Mouse (Mus musculus): ENCODE results near the gene Abcc4. TPM values are rescaled to one million over a fixed set of nuclear protein-coding genes. Genes with fewer than 3 reads are reported as not detected.
"Not testable (repeated sequence)": the region's sequence is repeated elsewhere in the genome, so short reads cannot be mapped to it uniquely, and the experiment has no call there.

Gene Abcc4
- total and polyA plus RNA-seq, 3 experiments: 10.4 to 28.7 (median 26.5) TPM

DNA sequence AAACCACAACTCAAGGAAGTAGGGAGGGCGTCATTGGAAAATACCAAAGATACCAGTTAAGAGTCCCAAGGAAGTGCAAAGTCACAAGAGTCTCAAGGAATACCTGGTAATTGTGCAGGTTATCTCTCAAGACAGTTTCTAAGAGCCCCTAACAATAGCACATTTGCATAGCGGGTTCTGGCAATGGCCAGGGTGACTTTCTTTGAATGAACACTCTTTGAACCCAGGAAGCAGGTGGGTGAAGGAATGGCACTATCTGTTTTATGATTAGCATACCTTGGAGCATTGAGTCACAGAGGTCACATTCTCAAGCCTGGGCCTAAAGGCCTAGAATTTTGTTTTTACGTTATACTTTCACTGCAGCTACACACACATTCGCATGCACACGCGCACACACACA, 33.1 kb downstream of the Abcc4 start:
- H3K27me3 ChIP-seq (replicated peaks); DNase-seq (ENCODE audit: extremely low read depth); in situ Hi-C loops (cut with MboI; ENCODE audit: low pct_ligation_motif_present, low pct_unique_long_range_greater_than_20kb, low sequenced_read_pairs); H3K9ac ChIP-seq (ENCODE audit: insufficient read depth, low read depth); H3K9me3 ChIP-seq (replicated peaks; ENCODE audit: low read length); dilution Hi-C loops (cut with MboI; ENCODE audit: extremely low pct_ligation_motif_present, extremely low pct_unique_long_range_greater_than_20kb, low sequenced_read_pairs); H3K4me3 ChIP-seq (replicated peaks in 1 of 3; ENCODE audit: low read depth in 2 of 3, low read length in 2 of 3, poor library complexity in 1 of 3): not testable (repeated sequence)
- Histone ChIP-seq H3K4me2 (ENCODE audit: insufficient read depth, low read depth, poor library complexity, severe bottlenecking) (0 out of 2 replicates have a peak overlapping the region, but pooled peaks have one; percentile 11), H3K27ac (ENCODE audit: insufficient read depth, low read depth) (peak overlapping the region; percentile 37; the same call in 1 of the 2 replicates), H3K79me2 (replicated peaks; ENCODE audit: control insufficient read depth, extremely low read depth, insufficient read depth, poor library complexity, severe bottlenecking) (peaks cover 31% of the 10 kb centered on the region), H3K36me3 (replicated peaks in 1 of 2; ENCODE audit: control insufficient read depth in 1 of 2, insufficient read depth in 1 of 2, low read length in 1 of 2) (peaks cover 17 to 32% of the 10 kb centered on the region in 2 experiments), H3K4me1 (ENCODE audit: control insufficient read depth in 1 of 2, insufficient read depth in 2 of 2) (peaks cover 34 to 52% of the 10 kb centered on the region in 2 experiments)

- peaks cover 5 to 22% of the 10 kb centered on the region in 2 experiments; a peak in 3 of 4 replicates for H3K4me1 ChIP-seq (ENCODE audit: control insufficient read depth in 1 of 2, insufficient read depth in 2 of 2)
- H3K4me3 ChIP-seq (replicated peaks in 1 of 3; ENCODE audit: low read depth in 2 of 3, low read length in 2 of 3, poor library complexity in 1 of 3): no peak overlapping the region
- H3K27ac ChIP-seq (ENCODE audit: insufficient read depth, low read depth): no peak overlapping the region
- peaks cover 5% of the 10 kb centered on the region for H3K9me3 ChIP-seq (replicated peaks; ENCODE audit: low read length)
- no peak overlapping the region for H3K4me2 ChIP-seq (ENCODE audit: insufficient read depth, low read depth, poor library complexity, severe bottlenecking)
- in situ Hi-C loops (cut with MboI; ENCODE audit: low pct_ligation_motif_present, low pct_unique_long_range_greater_than_20kb, low sequenced_read_pairs): no loop called here
- dilution Hi-C loops (cut with MboI; ENCODE audit: extremely low pct_ligation_motif_present, extremely low pct_unique_long_range_greater_than_20kb, low sequenced_read_pairs): no loop called here
- peaks cover 16% of the 10 kb centered on the region for H3K79me2 ChIP-seq (replicated peaks; ENCODE audit: control insufficient read depth, extremely low read depth, insufficient read depth, poor library complexity, severe bottlenecking)
- H3K9ac ChIP-seq (ENCODE audit: insufficient read depth, low read depth): no peak overlapping the region
- peaks cover 51 to 81% of the 10 kb centered on the region in 2 experiments for H3K36me3 ChIP-seq (replicated peaks in 1 of 2; ENCODE audit: control insufficient read depth in 1 of 2, insufficient read depth in 1 of 2, low read length in 1 of 2)
- no peaks in the 10 kb centered on the region for H3K27me3 ChIP-seq (replicated peaks)
- TF ChIP-seq ZC3H11A (IDR thresholded peaks at IDR 0.05; ENCODE audit: low read depth, low read length): no peak
- TF ChIP-seq EP300 (IDR thresholded peaks at IDR 0.05; ENCODE audit: low read length): no peak
- TF ChIP-seq POLR2AphosphoS2 (IDR thresholded peaks at IDR 0.05; ENCODE audit: low read depth, low read length): no peak
- no peak for TF ChIP-seq CHD2 (IDR thresholded peaks at IDR 0.05; ENCODE audit: low read length)
- TF ChIP-seq MAZ (IDR thresholded peaks at IDR 0.05; ENCODE audit: low read depth, low read length): no peak
- no peak for DNase-seq (ENCODE audit: extremely low read depth)
These were observed 38.5 kb downstream of the Abcc4 start for GRCm38 (mm10) chr14:118667499-118667898.

GRCm38 (mm10) chr14:118664661-118665060, 41.4 kb downstream of the Abcc4 start:
- dilution Hi-C loops (cut with MboI; ENCODE audit: extremely low pct_ligation_motif_present, extremely low pct_unique_long_range_greater_than_20kb, low sequenced_read_pairs) (no loop called here), in situ Hi-C loops (cut with MboI; ENCODE audit: low pct_ligation_motif_present, low pct_unique_long_range_greater_than_20kb, low sequenced_read_pairs) (no loop called here)
- TF ChIP-seq EP300 (IDR thresholded peaks at IDR 0.05; ENCODE audit: low read length) (no peak), RCOR1 (conservative IDR thresholded peaks at IDR 0.05; ENCODE audit: low read depth, low read length) (no peak), BHLHE40 (IDR thresholded peaks at IDR 0.05; ENCODE audit: low read depth, low read length) (no peak), PAX5 (IDR thresholded peaks at IDR 0.05; ENCODE audit: low read length) (no peak), MAFK (IDR thresholded peaks at IDR 0.05; ENCODE audit: insufficient replicate concordance, low read length) (no peak), MAZ (IDR thresholded peaks at IDR 0.05; ENCODE audit: low read depth, low read length) (no peak), IRF4 (IDR thresholded peaks at IDR 0.05; ENCODE audit: low read depth, low read length) (no peak), MAX (IDR thresholded peaks at IDR 0.05; ENCODE audit: low read length) (no peak), NRF1 (IDR thresholded peaks at IDR 0.05; ENCODE audit: low read depth, low read length) (no peak)
- Histone ChIP-seq H3K4me3 (replicated peaks in 1 of 3; ENCODE audit: low read depth in 2 of 3, low read length in 2 of 3, poor library complexity in 1 of 3) (no peak overlapping the region), H3K9me3 (replicated peaks; ENCODE audit: low read length) (no peaks in the 10 kb centered on the region), H3K36me3 (replicated peaks in 1 of 2; ENCODE audit: control insufficient read depth in 1 of 2, insufficient read depth in 1 of 2, low read length in 1 of 2) (peaks cover 53 to 84% of the 10 kb centered on the region in 2 experiments), H3K27me3 (replicated peaks) (no peaks in the 10 kb centered on the region), H3K4me2 (ENCODE audit: insufficient read depth, low read depth, poor library complexity, severe bottlenecking) (no peak overlapping the region), H3K4me1 (ENCODE audit: control insufficient read depth in 1 of 2, insufficient read depth in 2 of 2) (peaks cover 5 to 28% of the 10 kb centered on the region in 2 experiments), H3K79me2 (replicated peaks; ENCODE audit: control insufficient read depth, extremely low read depth, insufficient read depth, poor library complexity, severe bottlenecking) (0 out of 2 replicates have a peak, but pooled peaks cover under 1% of the 10 kb centered on the region), H3K27ac (ENCODE audit: insufficient read depth, low read depth) (no peak overlapping the region), H3K9ac (ENCODE audit: insufficient read depth, low read depth) (no peak overlapping the region)
- no peak for DNase-seq (ENCODE audit: extremely low read depth)
